Mouse (Mus musculus) A20 (cell line): ENCODE measurements around the gene Sult5a1.

Experiments
- DNase-seq: peaks from one replicate; pipeline ENCODE4 v3.0.0-alpha.2; 2011; ENCODE audit warnings: low read depth, low spot score

Gene Sult5a1

DNA sequence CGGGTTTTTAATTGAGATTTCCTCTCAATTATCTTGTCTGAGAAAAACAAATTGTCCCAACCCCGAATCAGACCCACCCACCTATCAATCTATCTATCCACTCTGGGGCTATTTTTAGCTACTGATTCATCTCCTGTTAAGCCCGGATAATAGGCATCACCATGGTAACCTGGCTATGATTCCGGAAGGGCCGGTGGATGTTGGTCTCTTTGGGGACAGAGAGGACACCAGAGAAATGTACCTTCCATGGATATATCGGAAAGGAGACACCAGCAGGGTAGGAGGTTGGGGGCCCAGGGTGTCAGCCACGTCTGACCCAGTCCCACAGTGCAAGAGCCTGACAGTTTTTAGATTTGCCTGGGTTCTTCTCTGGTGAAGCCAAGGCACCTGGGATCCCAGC, 22.7 kb downstream of the Sult5a1 start:
- DNase-seq = no peak

DNA sequence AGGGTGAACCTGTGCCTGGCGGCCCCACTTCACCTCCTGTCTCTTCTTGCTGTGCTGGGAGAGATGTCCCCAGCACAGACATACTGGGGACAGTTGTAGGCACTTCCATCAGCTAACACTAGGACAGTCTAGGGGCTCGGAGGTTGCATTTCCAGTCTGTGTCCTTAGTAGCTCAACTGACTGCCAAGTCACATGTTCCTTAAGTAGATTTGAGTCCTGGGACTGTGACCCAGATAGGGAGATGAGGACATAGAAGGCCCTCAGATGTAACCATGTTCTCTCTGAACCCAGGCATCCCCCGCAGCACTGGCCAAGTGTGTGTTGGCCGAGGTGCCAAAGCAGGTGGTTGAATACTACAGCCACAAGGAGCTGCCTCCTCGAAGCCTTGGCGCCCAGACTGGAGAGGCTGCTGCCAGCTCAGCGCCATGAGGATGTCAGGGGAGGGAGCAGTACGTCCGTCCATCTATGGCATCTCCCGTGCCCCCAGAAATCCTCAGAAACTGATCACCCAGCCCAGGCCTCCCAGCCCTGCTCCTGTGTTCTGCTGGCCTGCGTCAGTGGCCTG, 23.9 kb downstream of the Sult5a1 start:
- no peak for DNase-seq

DNA sequence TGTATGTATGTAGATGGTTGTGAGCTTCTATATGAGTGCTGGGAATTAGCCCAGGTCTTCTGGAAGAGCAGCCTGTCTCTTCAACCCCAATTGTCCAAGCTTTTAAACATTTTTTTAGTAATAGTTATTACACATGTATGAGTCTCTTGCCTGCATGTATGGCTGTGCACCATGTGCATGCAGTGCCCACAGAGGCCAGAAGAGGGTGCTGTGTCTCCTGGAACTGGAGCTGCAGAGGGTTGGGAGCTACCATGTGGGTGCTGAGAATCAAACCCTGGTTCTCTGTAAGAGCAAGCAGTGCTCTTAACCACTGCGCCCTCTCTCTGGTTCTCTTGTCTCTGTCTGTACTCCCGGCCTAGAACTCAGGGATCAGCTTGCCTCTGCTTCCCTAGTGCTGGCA, 25.2 kb downstream of the Sult5a1 start:
- no peak for DNase-seq

DNA sequence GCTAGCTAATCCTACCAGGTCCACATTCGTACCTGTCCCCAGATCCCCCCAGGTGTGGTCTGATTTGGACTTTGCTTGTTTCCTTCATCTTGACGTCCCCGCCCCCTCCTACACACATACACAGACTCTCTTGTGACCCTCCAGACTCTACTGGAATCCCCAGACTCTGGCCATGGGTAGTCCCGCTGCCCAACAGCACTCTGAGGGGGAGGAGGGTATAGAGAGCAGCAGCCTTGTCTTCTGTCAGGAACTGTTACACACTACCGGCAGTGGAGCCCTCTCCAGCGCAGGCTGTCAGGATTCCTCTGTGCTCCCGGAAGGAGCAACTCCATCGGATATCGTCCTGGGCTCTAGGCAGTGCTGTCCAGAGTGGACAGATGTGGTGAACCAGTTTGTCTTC, 27.1 kb downstream of the Sult5a1 start:
- DNase-seq = no peak

DNA sequence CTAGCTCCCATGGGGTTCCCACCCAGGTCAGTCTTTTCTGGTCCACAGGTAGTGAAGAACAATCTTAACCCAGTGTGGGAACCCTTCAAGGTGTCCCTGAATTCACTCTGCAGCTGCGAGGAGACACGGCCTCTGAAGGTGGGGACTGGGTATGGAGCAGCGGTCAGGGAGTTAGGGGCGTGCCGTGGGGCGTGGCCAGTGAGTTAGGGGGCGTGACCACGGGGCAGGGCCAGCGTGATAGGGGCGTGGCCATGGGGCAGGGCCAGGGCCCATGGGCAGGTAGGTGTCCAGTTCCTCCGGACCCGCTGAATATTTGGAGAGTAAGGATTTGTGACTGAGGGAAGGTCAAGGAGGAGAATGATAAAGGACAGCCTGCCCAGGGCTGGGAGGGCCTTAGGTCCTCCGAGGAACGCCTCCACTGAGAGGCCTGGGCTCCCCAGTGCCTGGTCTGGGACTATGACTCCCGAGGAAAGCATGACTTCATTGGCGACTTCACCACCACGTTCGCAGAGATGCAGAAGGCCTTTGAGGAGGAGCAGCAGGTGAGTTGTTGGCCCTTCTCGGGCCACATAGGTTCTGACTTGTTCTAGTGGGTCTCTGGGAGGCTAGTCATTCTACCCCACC, 31.8 kb downstream of the Sult5a1 start:
- DNase-seq = peak; percentile 24

DNA sequence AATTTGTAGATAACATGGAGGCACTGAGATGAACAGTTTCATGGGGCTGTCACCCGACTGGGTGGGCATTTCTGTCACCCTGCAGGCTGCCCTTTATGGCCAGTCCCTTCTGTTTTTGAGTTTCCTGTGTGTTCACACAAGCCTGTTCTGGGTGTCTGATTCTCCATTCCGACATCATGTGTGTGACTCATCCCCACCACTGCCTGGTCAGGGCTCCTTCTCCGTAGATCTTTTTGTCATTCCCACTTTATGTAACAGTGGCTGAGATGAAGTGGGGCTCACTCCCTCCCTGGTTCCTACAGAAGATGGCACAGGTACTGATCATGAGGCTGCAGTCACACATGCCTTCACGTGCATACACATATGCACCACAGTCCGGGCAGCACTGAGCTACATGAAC, 35.4 kb downstream of the Sult5a1 start:
- DNase-seq = no peak

DNA sequence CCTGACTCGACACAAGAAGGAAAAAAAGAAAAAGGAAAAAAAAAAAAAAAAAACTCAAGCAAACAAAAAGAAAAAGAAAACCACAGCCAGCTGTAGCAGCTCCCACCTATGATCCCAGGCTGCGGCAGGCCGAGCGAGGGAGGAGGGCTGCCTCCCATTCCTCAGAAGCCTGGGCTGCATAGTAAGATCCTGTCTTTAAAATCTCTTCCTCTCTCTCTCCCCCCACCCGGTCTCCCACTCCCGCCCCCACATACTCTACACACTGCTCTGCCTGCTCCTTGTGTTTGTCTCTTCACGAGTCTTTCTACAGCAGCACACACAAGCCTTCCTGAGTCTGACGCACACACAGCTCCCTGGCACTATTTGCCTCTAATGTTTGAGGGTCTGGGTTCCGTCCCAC, 36.1 kb downstream of the Sult5a1 start:
- no peak for DNase-seq

DNA sequence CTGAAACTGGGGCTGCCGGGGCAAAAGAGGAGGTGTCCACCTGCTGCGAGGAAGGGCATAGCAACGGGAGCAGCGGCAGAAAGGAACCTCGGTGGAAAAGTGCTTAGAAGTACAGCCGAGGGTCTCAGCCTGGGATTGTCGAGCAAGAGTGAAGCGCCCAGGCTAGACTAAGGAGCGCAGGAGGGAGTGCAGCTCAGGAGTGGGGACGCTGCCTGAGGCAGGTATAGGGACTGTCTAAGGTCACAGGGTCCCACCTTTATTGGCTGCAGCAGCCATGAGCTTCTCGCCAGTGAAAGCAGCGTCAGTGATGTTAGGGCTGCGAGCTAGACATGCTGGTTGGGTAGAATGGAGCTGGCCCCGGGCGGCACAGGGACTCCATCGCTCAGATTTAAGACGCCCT, 40.4 kb downstream of the Sult5a1 start:
- DNase-seq = no peak

DNA sequence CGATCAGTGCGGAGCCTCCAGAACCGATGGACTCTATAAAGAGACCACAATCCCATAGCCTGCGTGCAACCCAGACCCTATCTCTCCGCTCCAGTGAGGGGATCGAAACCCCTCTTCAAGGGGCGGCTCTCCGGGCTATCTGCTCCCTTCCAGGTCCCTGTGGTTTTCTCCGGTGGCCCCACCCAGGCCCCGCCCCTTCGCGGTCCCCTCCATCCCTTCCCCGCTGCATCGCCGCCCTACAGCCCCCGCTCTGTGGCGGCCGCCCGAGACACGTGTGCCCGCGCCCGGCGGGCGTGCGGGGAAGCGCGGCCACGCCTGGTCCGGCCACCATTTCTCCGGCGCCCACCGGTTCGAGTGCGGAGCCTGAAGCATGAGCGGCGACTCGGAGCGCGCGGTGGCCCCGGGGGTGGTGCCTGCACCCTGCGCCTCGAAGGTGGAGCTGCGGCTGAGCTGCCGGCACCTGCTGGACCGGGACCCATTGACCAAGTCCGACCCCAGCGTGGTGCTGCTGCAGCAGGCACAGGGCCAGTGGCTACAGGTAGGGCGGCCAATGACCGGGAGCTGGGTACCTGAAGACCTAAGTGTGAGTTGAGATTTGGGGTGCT, 40.9 kb downstream of the Sult5a1 start, which contains the start of gene Cpne7:
Cpne7 (plus strand) TSS at position 248 of the 605 bp plus-strand sequence.
- no peak for DNase-seq

DNA sequence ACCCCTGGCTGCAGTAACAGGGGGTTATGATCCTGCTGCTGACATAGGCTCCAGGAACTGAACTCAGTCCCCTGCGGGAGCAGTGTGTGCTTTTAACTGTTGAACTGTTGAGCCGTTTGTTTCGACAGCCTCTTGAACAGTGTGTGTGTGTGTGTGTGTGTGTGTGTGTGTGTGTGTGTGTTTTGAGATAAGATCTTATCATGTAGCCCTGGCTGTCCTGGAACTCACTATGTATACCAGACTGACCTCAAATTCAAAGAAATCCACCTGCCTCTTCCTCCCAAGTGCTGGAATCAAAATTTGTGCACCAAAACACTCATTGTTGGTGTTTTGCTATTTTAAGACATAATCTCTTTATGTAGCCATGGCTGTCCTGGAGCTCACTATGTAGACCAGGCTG, 43.5 kb downstream of the Sult5a1 start:
- DNase-seq = no peak

DNA sequence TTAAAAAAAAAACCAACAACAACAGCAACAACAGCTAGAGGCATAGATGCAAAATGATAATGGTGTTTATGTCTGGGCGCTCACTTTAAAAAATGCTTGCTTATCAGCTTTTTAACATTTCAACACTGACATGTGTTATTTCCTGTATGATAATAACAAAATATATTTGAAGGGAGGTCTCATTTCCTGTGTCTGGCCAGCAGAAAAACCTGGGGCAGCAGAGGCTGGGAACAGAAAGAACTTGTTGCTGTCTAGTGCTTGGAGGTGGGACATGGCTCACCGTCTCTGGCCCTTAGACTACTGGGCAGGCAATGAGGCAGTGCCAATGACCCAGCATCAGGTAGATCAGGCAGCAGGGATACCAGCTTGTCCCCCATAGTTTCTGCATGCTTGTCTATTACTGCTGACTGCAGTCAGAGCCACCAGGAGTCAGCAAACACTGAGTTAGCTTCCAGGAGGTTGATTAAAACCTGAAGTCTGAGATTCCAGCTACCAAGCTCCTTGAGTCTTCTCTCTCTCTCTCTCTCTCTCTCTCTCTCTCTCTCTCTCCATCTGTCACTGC, 44.1 kb downstream of the Sult5a1 start:
- peak; percentile 13 for DNase-seq

DNA sequence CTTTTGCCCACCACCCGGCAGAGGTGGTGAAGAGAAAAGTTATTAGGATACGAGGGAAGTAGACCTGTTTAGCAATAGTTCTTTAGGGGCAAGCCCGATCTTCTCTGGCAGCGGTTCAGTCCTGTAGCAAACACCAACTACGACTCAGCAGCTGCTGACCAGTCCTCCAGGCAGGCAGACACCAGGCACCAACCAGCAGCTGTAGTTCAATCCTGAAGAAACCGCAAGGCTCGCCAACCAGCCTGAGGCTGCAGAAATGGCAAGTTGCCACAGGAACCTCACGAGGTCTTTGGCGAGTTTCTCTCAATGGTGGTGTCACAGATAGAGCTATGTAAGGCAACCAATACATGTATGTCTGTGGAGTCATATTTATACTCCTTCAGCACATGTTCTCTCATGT, 45.2 kb downstream of the Sult5a1 start:
- no peak for DNase-seq

DNA sequence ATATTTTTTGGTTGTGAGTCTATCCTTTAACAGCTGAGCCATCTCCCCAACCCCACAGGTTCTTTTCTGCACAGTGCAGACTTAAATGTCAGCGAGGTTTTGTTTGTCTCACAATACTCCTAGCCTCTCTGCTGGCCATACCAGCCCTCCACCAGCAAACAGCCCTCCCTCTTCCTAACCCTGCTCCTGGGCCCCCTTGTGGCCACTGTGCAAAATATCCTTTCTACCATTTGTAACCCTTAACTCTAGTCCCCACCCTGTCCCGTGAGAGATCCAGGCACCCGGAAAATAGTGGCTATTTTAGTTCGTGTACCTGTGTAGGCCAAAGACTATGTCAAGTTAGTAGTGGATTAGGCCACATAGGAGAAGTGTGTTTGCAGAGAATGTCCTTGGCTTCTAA, 47.5 kb downstream of the Sult5a1 start:
- DNase-seq = peak; percentile 66

DNA sequence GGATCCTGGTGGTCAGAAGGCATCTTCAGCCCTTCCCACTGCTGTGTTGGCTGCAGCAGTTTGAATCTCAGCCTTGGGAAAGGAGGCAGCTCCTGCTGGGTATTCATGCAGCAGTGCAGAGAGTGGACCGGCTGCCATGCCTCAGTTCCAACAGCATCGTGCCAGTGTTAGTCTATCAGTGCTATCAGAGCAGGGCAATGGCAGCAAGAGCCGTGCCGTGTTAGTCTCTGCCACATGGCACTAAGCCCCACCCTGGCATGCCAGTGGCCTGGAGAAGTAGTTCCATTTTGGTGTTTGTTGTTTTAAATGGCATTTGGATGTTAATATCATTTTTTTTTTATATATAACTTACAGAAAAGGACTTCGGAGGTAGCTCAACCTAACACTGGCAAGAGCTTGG, 49.2 kb downstream of the Sult5a1 start:
- no peak for DNase-seq

DNA sequence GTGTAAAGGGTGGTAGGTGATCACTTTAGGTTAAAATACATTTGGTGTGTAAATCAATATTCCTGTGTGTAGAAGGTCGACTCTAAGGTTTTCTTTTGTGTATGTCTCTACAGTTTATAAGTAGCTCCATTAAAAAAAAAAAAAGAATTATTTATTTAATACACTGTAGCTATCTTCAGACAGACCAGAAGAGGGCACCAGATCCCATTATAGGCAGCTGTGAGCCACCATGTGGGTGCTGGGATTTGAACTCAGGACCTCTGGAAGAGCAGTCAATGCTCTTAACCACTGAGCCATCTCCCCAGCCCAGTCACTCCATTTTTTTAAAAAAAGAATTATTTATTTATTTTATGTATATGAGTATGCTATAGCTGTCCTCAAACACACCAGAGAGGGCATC, 50.1 kb downstream of the Sult5a1 start:
- DNase-seq = peak; percentile 26

DNA sequence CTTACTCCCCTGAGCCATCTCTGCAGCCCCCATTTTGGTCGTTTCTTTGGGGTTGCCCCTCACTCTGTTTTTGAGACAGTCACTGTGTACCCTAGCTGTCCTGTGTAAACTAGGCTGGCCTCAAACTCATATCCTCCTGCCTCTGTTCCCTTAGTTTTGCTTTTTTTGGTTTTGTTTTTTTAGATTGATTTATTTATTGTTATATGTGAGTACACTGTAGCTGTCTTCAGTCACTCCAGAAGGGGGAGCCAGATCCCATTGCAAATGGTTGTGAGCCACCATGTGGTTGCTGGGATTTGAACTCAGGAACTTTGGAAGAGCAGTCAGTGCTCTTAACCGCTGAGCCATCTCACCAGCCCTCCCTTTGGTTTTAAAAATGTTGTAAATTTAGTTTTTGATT, 51.6 kb downstream of the Sult5a1 start:
- DNase-seq = peak; percentile 51

DNA sequence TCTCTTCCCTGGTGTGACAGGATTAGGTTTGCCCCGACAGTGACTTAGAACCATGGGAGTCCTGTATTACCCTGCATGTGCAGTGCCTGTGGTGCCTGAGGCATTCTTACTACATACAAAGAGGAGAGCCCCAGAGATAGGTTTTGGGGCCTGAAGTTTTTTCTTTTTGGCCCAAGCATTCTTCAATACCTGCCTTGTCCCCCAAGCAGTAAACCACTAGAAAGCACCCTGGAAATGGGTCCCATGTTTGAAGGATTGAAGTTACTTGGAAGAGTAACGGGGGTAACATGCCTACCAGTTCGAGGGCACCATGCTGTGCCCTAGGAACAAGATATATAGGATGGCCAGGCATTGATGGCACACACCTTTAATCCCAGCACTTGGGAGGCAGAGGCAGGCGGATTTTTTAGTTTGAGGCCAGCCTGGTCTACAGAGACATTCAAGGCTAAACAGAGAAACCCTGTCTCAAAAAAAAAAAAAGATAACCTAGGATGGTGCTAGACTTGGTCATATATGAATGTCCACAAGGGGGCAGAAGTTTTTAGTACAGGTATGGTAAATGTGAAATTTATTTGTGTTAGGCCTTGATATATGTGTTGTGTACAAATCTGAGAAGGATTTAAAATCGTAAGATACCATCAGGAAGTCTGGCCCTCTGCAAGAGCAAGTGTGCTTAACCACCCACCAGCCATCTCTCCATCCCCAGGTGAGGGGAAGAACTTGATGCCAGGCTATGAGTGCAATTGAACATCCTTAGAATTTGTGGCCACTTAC, 52.4 kb downstream of the Sult5a1 start:
- peak; percentile 77 for DNase-seq

DNA sequence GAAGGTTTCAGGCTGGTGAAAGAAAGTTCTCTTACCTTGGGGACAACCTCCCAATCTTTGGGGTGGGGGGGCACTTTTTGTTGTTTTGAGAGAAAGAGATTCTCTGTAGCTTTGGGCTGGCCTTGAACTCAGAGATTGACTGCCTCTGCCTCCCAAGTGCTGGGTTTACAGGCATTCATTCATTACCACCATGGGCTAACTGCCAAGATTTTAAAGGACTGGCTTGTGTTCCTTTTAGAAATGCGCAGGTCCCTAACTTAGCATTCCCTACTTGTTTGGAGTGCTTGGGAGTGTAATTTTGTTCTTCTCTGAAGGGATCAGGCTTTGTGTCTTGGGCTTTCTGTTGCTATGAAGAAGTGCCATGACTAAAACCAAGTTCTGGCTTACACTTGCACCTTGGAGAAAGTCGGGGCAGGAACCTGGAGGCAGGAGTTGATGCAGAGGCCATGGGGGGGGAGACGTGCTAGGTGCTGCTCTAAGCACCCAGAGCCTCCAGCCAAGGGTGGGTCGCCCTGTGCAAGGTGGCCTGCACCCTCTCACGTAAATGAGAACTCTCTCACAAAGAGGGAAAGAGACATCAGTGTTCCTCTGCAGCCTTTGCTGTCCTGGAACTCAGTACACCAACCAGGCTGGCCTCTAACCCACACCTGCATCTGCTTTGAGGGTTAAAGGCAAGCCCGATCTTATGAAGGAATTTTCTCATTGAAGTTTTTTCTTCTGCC, 53.9 kb downstream of the Sult5a1 start:
- no peak for DNase-seq

DNA sequence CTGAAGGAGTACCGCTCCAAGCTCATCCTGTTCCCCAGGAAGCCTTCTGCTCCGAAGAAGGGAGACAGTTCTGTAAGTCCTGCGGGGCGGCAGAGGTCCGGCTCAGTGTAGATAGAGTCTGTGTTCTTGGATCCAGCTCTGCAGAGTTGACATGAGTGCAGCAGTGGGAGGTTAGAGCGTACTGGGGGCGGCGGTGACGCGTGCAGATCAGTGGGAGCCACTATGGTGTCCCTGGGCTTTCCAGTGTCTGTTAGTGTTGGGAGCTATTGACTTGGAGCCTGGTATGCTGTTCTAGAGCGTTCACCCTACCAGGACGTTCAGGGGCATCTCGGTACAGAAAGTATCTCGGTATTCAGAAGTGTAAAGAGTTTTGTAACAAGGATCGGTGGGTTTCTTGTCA, 54.8 kb downstream of the Sult5a1 start:
- peak; percentile 16 for DNase-seq

DNA sequence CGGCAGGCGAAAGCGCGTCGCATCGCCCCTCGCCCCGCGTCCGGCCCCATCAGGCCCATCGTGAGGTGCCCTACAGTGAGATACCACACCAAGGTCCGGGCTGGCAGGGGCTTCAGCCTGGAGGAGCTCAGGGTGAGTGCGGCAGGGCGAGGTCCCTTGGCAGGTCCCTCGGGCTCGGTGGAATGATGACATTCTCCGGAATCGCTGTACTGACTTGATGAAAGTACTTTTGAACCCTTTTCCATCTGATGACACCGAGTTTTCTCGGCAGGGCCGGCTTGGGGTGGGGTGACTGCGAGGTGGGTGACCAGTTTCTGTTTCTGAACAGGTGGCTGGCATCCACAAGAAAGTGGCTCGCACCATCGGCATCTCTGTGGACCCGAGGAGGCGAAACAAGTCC, 55.3 kb downstream of the Sult5a1 start:
- peak; percentile 19 for DNase-seq
